Mouse (Mus musculus) kidney, adult 2 months (tissue): ENCODE measurements around the gene Pik3c2b.

Source experiments
- CTCF ChIP-seq: fragments of 200-500 bp; conservative IDR thresholded peaks from 2 replicates; pipeline ENCODE4 v1.5.1; 2011; ENCODE audit warnings: low read depth, mild to moderate bottlenecking, control low read depth, low read length, moderate library complexity, mixed read lengths; ENCODE audit not compliant: insufficient read depth, insufficient read length
- POLR2A ChIP-seq: fragments of 200-500 bp; IDR thresholded peaks from one replicate; pipeline ENCODE4 v1.6.1; 2011; ENCODE audit warnings: low read depth, low read length, control low read depth

DNA sequence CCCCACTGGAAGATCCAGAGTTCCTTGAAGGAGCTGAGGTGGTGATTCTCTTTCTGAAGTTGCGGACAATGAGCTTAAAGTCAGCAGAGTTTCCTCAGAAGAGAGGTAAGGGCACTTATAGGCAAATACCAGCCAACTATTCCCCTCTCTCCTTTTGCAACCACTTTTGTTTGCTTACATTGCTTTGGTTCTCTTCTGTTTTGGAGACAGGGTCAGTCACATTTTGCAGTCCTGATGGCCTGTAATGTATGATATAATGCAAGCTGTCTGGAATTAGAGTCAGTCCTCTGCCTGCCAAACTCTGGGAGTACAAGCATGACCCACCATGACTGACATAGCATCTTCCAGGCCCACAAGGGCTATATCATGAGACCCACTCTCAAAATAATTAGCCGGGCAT, 18.3 kb upstream of the Pik3c2b start:
- TF ChIP-seq CTCF (no peak), POLR2A (no peak)
